Mouse (Mus musculus) limb, embryonic 15.5 days (tissue): ENCODE measurements around the gene Impdh2. TPM values are rescaled to one million over a fixed set of nuclear protein-coding genes. Genes with fewer than 3 reads are reported as not detected.
A peak's percentile ranks its signal among the peaks of the same experiment; 100 is the strongest.

ENCODE experiments used
- ATAC-seq: fragments of 200-750 bp; cut with Nextera tagmentation; 2 replicates; pipeline ENCODE4 v1.8.0; 2017; ENCODE audit warnings: low read depth, moderate TSS enrichment; ENCODE audit not compliant: insufficient number of reproducible peaks, low FRiP score, low TSS enrichment
- H3K27ac ChIP-seq: fragments of 300-500 bp; sonication (generic); 2 replicates; pipeline ENCODE4 v1.5.1; 2015; ENCODE audit warnings: moderate library complexity, mild to moderate bottlenecking, inconsistent platforms
- H3K27me3 ChIP-seq: fragments of 300-500 bp; sonication (generic); 2 replicates; pipeline ENCODE4 v1.6.1; 2015; ENCODE audit warnings: inconsistent platforms
- H3K36me3 ChIP-seq: fragments of 300-500 bp; sonication (generic); 2 replicates; pipeline ENCODE4 v1.6.1; 2015; ENCODE audit warnings: inconsistent platforms
- H3K4me1 ChIP-seq: fragments of 300-500 bp; sonication (generic); 2 replicates; pipeline ENCODE4 v1.6.1; 2015; ENCODE audit warnings: inconsistent platforms
- H3K4me2 ChIP-seq: fragments of 300-500 bp; sonication (generic); 2 replicates; pipeline ENCODE4 v1.6.1; 2015; ENCODE audit warnings: mild to moderate bottlenecking, inconsistent platforms
- H3K4me3 ChIP-seq: fragments of 300-500 bp; sonication (generic); 2 replicates; pipeline ENCODE4 v1.5.1; 2015; ENCODE audit warnings: mild to moderate bottlenecking, inconsistent platforms
- H3K9ac ChIP-seq: fragments of 300-500 bp; sonication (generic); 2 replicates; pipeline ENCODE4 v1.6.1; 2015; ENCODE audit warnings: inconsistent platforms
- H3K9me3 ChIP-seq: fragments of 300-500 bp; sonication (generic); 2 replicates; pipeline ENCODE4 v1.6.1; 2016; ENCODE audit warnings: inconsistent platforms
- WGBS: fragments of 180-500 bp; shearing (Covaris S2); methylation state at CpG from one replicate; pipeline ENCODE4 v1.1.7; 2015; 5-methylcytosine and 5-hydroxymethylcytosine counted together
- polyA plus RNA-seq: library from polyadenylated mRNA; unstranded; fragments of >200 nt; fragmentation: Nextera tagmentation; extraction: Ambion mirVana; gene quantifications from 2 replicates; pipeline ENCODE4 v1.2.1, GENCODE M21; 2015

Impdh2 gene
- polyA plus RNA-seq, result 151 and 157 TPM in 2 replicates

- ATAC-seq, result peak; percentile 98
- under 1% methylated on average over 53 of the region's 53 CpGs for WGBS
- Histone ChIP-seq H3K4me2 (peak within 1 kb of the TSS; percentile 61), H3K27ac (peak within 1 kb of the TSS; percentile 83), H3K36me3 (peaks cover 74% of the 10 kb centered on the region), H3K9me3 (no peaks in the 10 kb centered on the region), H3K4me3 (peak within 1 kb of the TSS; percentile 47), H3K27me3 (no peaks in the 10 kb centered on the region), H3K9ac (peak within 1 kb of the TSS; percentile 65), H3K4me1 (peaks cover 10% of the 10 kb centered on the region)
These were observed at the start of gene Impdh2 for GRCm38 (mm10) chr9:108560227-108560841. Gene Impdh2, plus strand, starts transcription at chr9:108560286.

DNA sequence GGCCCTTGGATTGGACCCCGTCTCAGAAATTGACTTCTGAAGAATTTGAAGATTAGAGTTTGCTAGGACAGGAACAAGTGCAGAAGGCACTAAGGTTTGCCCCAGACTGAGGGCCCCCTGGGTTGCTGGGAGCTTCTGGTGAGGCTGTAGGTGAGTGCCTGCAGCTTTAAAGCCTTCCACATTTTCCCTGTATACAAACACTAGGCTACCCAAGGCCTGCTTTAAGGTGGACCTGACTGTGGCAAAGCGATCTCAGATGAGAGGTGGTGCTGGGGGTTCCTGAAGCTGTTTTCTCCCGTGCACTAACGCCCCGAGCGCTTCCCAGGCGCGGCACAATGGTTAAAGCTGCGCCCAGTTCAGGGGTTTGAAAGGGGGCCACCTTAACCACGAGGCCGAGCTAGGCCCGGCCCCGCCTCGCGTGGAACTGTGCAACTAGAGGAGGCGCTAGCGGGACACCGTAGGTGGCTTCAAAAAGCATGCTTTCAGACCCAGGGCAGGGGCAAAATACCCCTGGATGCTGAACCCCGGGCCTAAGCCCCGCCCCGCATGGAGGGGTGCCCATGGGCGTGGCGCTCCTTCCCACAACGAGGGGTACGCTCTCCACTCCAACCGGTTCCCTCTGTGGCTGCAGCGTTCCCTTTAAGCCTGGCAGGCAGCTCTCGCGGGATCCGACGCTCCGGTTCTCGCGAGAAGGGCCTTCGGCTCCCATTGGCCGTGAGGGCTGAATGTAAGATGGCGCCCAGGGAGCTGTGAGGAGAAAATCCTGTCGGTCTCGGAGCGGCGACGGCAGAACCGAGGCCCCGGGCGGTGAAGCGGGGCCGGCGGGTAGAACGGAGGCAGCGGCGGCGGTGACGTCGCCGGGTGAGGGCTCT is 43.5 kb upstream of the Impdh2 start, which contains the start of gene Qrich1:
Gene Qrich1 (plus strand): TSS at position 427 of the 872 bp plus-strand sequence.
- 1% methylated on average over 55 of the region's 55 CpGs for WGBS

GRCm38 (mm10) chr9:108517253-108517930 is 42.7 kb upstream of the Impdh2 start:
- ATAC-seq, result peak; percentile 80
- H3K4me3 ChIP-seq, result peak overlapping the region; percentile 87
- peak overlapping the region; percentile 100 for H3K27ac ChIP-seq
- H3K4me1 ChIP-seq, result peaks cover 15% of the 10 kb centered on the region
- peaks cover 41% of the 10 kb centered on the region for H3K36me3 ChIP-seq
- H3K27me3 ChIP-seq, result no peaks in the 10 kb centered on the region
- H3K4me2 ChIP-seq, result peak overlapping the region; percentile 56
- H3K9ac ChIP-seq, result peak overlapping the region; percentile 97
- WGBS, result under 1% methylated on average over 94 of the region's 95 CpGs
- no peaks in the 10 kb centered on the region for H3K9me3 ChIP-seq

More for the DNA sequence above, 43.5 kb upstream of the Impdh2 start, which contains the start of gene Qrich1:
- peak within 1 kb of the TSS; percentile 97 for H3K9ac ChIP-seq
- H3K4me2 ChIP-seq, result peak within 1 kb of the TSS; percentile 56
- peak within 1 kb of the TSS; percentile 100 for H3K27ac ChIP-seq
- H3K36me3 ChIP-seq, result peaks cover 48% of the 10 kb centered on the region
- H3K27me3 ChIP-seq, result no peaks in the 10 kb centered on the region
- no peaks in the 10 kb centered on the region for H3K9me3 ChIP-seq
- H3K4me3 ChIP-seq, result peak within 1 kb of the TSS; percentile 87
- H3K4me1 ChIP-seq, result peaks cover 15% of the 10 kb centered on the region
- peak; percentile 95 for ATAC-seq

GRCm38 (mm10) chr9:108517931-108518332 is 42.2 kb upstream of the Impdh2 start:
- H3K4me3 ChIP-seq, result peak overlapping the region; percentile 87
- H3K9ac ChIP-seq, result peak overlapping the region; percentile 97
- H3K36me3 ChIP-seq, result peaks cover 35% of the 10 kb centered on the region
- WGBS, result under 1% methylated on average over 13 of the region's 13 CpGs
- H3K4me1 ChIP-seq, result peaks cover 15% of the 10 kb centered on the region
- ATAC-seq, result no peak
- H3K27me3 ChIP-seq, result no peaks in the 10 kb centered on the region
- H3K9me3 ChIP-seq, result no peaks in the 10 kb centered on the region
- H3K27ac ChIP-seq, result peak overlapping the region; percentile 100
- H3K4me2 ChIP-seq, result peak overlapping the region; percentile 56

DNA sequence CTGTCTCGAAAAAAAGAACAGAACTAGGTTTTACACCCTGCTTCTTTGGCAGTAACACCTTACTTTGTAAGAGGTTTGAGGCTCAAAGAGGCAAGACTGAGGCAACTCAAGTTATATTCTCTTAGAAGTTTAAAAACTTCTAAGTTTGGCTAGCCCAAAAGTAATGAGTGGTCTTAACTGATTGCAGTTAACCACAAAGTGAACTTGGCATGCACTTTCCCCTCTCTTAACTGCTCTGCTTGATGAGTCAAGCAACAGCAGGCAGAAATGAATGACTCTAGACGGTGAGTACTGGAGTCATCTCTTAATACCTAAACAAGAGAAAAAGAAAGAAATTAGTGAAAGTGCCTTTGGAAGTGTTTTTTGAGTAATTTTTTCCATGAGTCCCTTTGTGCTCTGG is 38.5 kb upstream of the Impdh2 start:
- H3K9ac ChIP-seq, result no peak overlapping the region
- H3K27ac ChIP-seq, result no peak overlapping the region
- H3K27me3 ChIP-seq, result no peaks in the 10 kb centered on the region
- H3K4me1 ChIP-seq, result peaks cover 13% of the 10 kb centered on the region
- no peaks in the 10 kb centered on the region for H3K9me3 ChIP-seq
- H3K36me3 ChIP-seq, result peaks cover 13% of the 10 kb centered on the region
- 75% methylated on average over 2 of the region's 2 CpGs for WGBS
- no peak overlapping the region for H3K4me3 ChIP-seq
- ATAC-seq, result no peak
- H3K4me2 ChIP-seq, result no peak overlapping the region

GRCm38 (mm10) chr9:108523341-108523740 is 36.7 kb upstream of the Impdh2 start:
- Histone ChIP-seq H3K4me1 (peaks cover 13% of the 10 kb centered on the region), H3K9me3 (no peaks in the 10 kb centered on the region), H3K36me3 (peaks cover 14% of the 10 kb centered on the region), H3K27ac (no peak overlapping the region), H3K27me3 (no peaks in the 10 kb centered on the region), H3K4me3 (no peak overlapping the region), H3K9ac (no peak overlapping the region), H3K4me2 (no peak overlapping the region)
- whole genome bisulfite sequencing, result 95% methylated on average over 4 of the region's 4 CpGs
- no peak for ATAC-seq

DNA sequence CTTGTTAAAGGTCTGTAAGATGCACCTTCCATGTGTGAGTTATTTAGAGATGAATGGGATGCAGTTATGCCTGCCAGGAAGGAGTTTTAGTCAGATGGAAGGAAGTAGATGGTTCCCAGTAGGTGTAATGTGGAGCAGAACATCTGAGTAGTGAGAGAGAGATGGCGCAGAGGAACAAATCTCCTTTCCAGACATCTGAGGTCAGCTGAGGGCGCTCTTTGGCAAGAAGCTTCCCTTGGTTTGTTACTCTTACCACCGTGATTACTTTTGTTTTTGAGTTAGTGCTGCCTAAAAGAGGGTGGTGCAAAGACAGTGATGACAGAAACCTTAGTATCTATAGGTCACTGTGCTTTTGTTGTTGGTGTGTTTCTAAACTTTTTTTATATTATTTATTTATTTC is 34.7 kb upstream of the Impdh2 start:
- Histone ChIP-seq H3K9me3 (no peaks in the 10 kb centered on the region), H3K9ac (no peak overlapping the region), H3K36me3 (peaks cover 30% of the 10 kb centered on the region), H3K27me3 (no peaks in the 10 kb centered on the region), H3K4me2 (no peak overlapping the region), H3K4me3 (no peak overlapping the region), H3K27ac (no peak overlapping the region), H3K4me1 (0 out of 2 replicates have a peak, but pooled peaks cover 2% of the 10 kb centered on the region)
- WGBS, result 83% methylated on average over 3 of the region's 3 CpGs
- no peak for ATAC-seq

DNA sequence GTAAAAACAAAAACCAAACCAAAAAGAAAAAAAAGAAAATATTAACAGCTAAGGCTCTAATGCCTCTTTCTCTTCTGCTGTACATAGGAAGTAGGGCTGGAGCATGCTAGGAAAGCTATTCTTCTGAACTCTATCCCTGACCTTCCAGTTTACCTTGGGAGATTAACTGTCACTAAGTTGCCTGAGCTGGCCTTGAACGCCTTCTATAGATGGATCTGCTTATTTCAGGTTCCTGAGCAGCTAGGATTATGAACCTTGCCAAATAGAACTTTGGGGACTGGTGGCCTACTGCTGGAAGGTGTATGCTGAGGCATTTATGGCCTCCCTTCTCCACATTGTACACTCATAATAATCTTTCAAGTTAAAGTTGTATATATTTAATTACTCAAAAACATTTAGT is 29.1 kb upstream of the Impdh2 start:
- H3K9ac ChIP-seq, result no peak overlapping the region
- no peak overlapping the region for H3K27ac ChIP-seq
- no peaks in the 10 kb centered on the region for H3K27me3 ChIP-seq
- 81% methylated on average over 1 of the region's 1 CpGs for WGBS
- H3K4me3 ChIP-seq, result no peak overlapping the region
- H3K4me2 ChIP-seq, result no peak overlapping the region
- peaks cover 70% of the 10 kb centered on the region for H3K36me3 ChIP-seq
- no peaks in the 10 kb centered on the region for H3K9me3 ChIP-seq
- no peak for ATAC-seq
- H3K4me1 ChIP-seq, result no peaks in the 10 kb centered on the region

- H3K9me3 ChIP-seq, result no peaks in the 10 kb centered on the region
- no peak overlapping the region for H3K4me2 ChIP-seq
- no peak for ATAC-seq
- H3K27ac ChIP-seq, result no peak overlapping the region
- no peaks in the 10 kb centered on the region for H3K27me3 ChIP-seq
- H3K4me1 ChIP-seq, result no peaks in the 10 kb centered on the region
- H3K4me3 ChIP-seq, result no peak overlapping the region
- WGBS, result 89% methylated on average over 1 of the region's 1 CpGs
- H3K36me3 ChIP-seq, result peaks cover 75% of the 10 kb centered on the region
- H3K9ac ChIP-seq, result no peak overlapping the region
These were observed 28.6 kb upstream of the Impdh2 start for GRCm38 (mm10) chr9:108531496-108531895.

DNA sequence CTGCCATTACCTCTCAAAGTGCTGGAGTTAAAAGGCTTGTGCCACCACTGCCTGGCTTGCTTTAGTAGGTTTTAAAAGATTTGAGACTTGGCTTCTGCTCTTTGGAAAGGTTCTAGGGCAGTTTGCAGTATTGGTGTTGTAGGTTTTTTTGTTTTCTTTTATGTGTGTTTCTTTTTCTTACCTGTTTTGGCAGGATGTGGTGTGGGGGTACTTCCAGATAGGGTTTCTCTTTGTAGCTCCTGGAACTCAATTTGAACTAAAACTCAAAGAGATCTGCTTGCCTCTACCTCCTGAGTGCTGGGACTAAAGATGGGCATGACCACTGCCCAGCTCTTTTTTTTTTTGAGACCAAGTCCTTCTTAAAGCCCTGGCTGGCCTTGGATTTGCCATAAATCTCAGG is 19.2 kb upstream of the Impdh2 start:
- Histone ChIP-seq H3K9ac (no peak overlapping the region), H3K36me3 (peaks cover 80% of the 10 kb centered on the region), H3K4me2 (no peak overlapping the region), H3K9me3 (no peaks in the 10 kb centered on the region), H3K27me3 (no peaks in the 10 kb centered on the region), H3K27ac (no peak overlapping the region), H3K4me1 (no peaks in the 10 kb centered on the region), H3K4me3 (no peak overlapping the region)
- no peak for ATAC-seq

DNA sequence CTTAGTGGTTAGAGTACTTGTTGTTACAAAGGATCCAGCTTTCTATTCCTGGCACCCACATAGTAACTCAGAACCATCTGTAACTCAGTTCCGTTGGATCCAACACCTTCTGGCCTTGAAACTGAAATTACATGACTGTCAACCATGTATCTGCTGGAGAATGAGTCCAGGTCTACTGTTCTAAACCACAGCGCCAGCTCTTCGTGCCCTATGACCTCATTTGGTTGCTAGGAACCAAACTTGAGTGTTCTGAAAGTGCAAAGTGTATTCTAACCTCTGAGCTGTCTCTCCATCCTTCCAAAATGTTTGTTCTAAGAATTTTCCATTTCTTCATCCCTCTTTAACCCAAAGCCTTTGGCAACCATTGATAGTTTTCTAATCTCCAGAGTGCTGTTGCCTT is 14.1 kb upstream of the Impdh2 start:
- Histone ChIP-seq H3K27ac (no peak overlapping the region), H3K4me1 (no peaks in the 10 kb centered on the region), H3K9me3 (no peaks in the 10 kb centered on the region), H3K27me3 (no peaks in the 10 kb centered on the region), H3K4me2 (no peak overlapping the region), H3K36me3 (peaks cover 84% of the 10 kb centered on the region), H3K4me3 (no peak overlapping the region), H3K9ac (no peak overlapping the region)
- ATAC-seq, result no peak
- WGBS, result 92% methylated on average over 3 of the region's 3 CpGs
